Mouse (Mus musculus) CH12.LX (cell line): ENCODE data around the gene Lifr. TPM values are rescaled to one million over a fixed set of nuclear protein-coding genes. Genes with fewer than 3 reads are reported as not detected.

ENCODE experiments used
- DNase-seq: peaks from one replicate; pipeline ENCODE4 v3.0.0-alpha.2; 2013; ENCODE audit errors: extremely low read depth
- H3K27ac ChIP-seq: 2 replicates; pipeline ENCODE4 v1.5.1; 2012; ENCODE audit warnings: low read depth, mild to moderate bottlenecking, control low read depth, moderate library complexity; ENCODE audit not compliant: insufficient read depth
- H3K27me3 ChIP-seq: replicated peaks from 2 replicates; pipeline ENCODE3; 2012; ENCODE audit warnings: inconsistent platforms
- H3K36me3 ChIP-seq, 2 experiments: replicated peaks in 1 of 2; 2 replicates each; pipeline versions ENCODE3 to v1.6.1; 2012; ENCODE audit warnings: inconsistent platforms in 1 of 2, low read length in 1 of 2, mild to moderate bottlenecking in 1 of 2, mixed read lengths in 1 of 2, moderate library complexity in 1 of 2; ENCODE audit not compliant: control insufficient read depth in 1 of 2, insufficient read depth in 1 of 2
- H3K4me1 ChIP-seq, 2 experiments: 2 replicates each; pipeline ENCODE4 v1.6.1; 2012; ENCODE audit warnings: inconsistent platforms in 1 of 2, moderate library complexity in 1 of 2; ENCODE audit not compliant: insufficient read depth in 2 of 2, control insufficient read depth in 1 of 2
- H3K4me2 ChIP-seq: 2 replicates; pipeline ENCODE4 v1.6.1; 2012; ENCODE audit warnings: low read depth, mild to moderate bottlenecking, control low read depth; ENCODE audit not compliant: poor library complexity, insufficient read depth, severe bottlenecking
- H3K4me3 ChIP-seq, 3 experiments: fragments of 150-350 bp in 1 of 3; sonication (generic) in 1 of 3; replicated peaks in 1 of 3; 2 replicates each; pipeline versions ENCODE3 to v1.5.1; 2011 to 2012; ENCODE audit warnings: low read depth in 2 of 3, low read length in 2 of 3, mild to moderate bottlenecking in 2 of 3, moderate library complexity in 2 of 3, control low read depth in 1 of 3, improper control_type of control experiment in 1 of 3, inconsistent platforms in 1 of 3, mixed read lengths in 1 of 3; ENCODE audit not compliant: poor library complexity in 1 of 3
- H3K79me2 ChIP-seq: replicated peaks from 2 replicates; pipeline ENCODE4 v1.6.1; 2012; ENCODE audit warnings: mild to moderate bottlenecking, moderate library complexity; ENCODE audit not compliant: control insufficient read depth, poor library complexity, insufficient read depth, severe bottlenecking; ENCODE audit errors: extremely low read depth
- H3K9ac ChIP-seq: 2 replicates; pipeline ENCODE4 v1.6.1; 2012; ENCODE audit warnings: low read depth, mild to moderate bottlenecking, control low read depth, moderate library complexity; ENCODE audit not compliant: insufficient read depth
- H3K9me3 ChIP-seq: replicated peaks from 2 replicates; pipeline ENCODE3; 2012; ENCODE audit warnings: low read length, inconsistent platforms, mixed read lengths
- EP300 ChIP-seq: IDR thresholded peaks from 2 replicates; pipeline ENCODE4 v1.6.1; 2011; ENCODE audit warnings: low read length, improper control_type of control experiment
- ETS1 ChIP-seq: conservative IDR thresholded peaks from 2 replicates; pipeline ENCODE4 v1.6.1; 2012; ENCODE audit warnings: low read depth, mild to moderate bottlenecking, inconsistent platforms, low read length, improper control_type of control experiment, moderate library complexity
- HCFC1 ChIP-seq: IDR thresholded peaks from 2 replicates; pipeline ENCODE4 v1.6.1; 2012; ENCODE audit warnings: low read depth, mild to moderate bottlenecking, inconsistent platforms, low read length, improper control_type of control experiment
- JUND ChIP-seq: conservative IDR thresholded peaks from 2 replicates; pipeline ENCODE4 v1.6.1; 2011; ENCODE audit warnings: low read depth, low read length, improper control_type of control experiment
- MEF2A ChIP-seq: IDR thresholded peaks from 2 replicates; pipeline ENCODE4 v1.6.1; 2014; ENCODE audit warnings: low read depth, mild to moderate bottlenecking, inconsistent platforms, low read length, improper control_type of control experiment, borderline replicate concordance
- MXI1 ChIP-seq: IDR thresholded peaks from 2 replicates; pipeline ENCODE4 v1.6.1; 2011; ENCODE audit warnings: mild to moderate bottlenecking, low read depth, low read length, improper control_type of control experiment
- MYC ChIP-seq: IDR thresholded peaks from 2 replicates; pipeline ENCODE4 v1.6.1; 2011; ENCODE audit warnings: low read depth, mild to moderate bottlenecking, improper control_type of control experiment, low read length
- NELFE ChIP-seq: IDR thresholded peaks from 2 replicates; pipeline ENCODE4 v1.6.1; 2011; ENCODE audit warnings: low read depth, low read length, improper control_type of control experiment
- PAX5 ChIP-seq: IDR thresholded peaks from 2 replicates; pipeline ENCODE4 v1.6.1; 2012; ENCODE audit warnings: low read length, inconsistent platforms, mixed read lengths
- POLR2A ChIP-seq: IDR thresholded peaks from 2 replicates; pipeline ENCODE4 v1.6.1; 2011; ENCODE audit warnings: low read depth, mild to moderate bottlenecking, improper control_type of control experiment, low read length
- POLR2AphosphoS2 ChIP-seq: IDR thresholded peaks from 2 replicates; pipeline ENCODE4 v1.6.1; 2011; ENCODE audit warnings: low read depth, low read length, improper control_type of control experiment
- RAD21 ChIP-seq: IDR thresholded peaks from 2 replicates; pipeline ENCODE4 v1.6.1; 2011; ENCODE audit warnings: low read depth, mild to moderate bottlenecking, low read length, improper control_type of control experiment, moderate library complexity
- TBP ChIP-seq: conservative IDR thresholded peaks from 2 replicates; pipeline ENCODE4 v1.6.1; 2011; ENCODE audit warnings: low read depth, low read length, improper control_type of control experiment
- USF1 ChIP-seq: IDR thresholded peaks from 2 replicates; pipeline ENCODE4 v1.6.1; 2014; ENCODE audit warnings: low read depth, mild to moderate bottlenecking, inconsistent platforms, low read length, improper control_type of control experiment
- USF2 ChIP-seq: conservative IDR thresholded peaks from 2 replicates; pipeline ENCODE4 v1.6.1; 2011; ENCODE audit warnings: low read depth, low read length, improper control_type of control experiment
- ZMIZ1 ChIP-seq: IDR thresholded peaks from 2 replicates; pipeline ENCODE4 v1.6.1; 2012; ENCODE audit warnings: low read depth, mild to moderate bottlenecking, inconsistent platforms, low read length, improper control_type of control experiment
- dilution Hi-C: fragments of 300-500 bp; cut with MboI; formaldehyde crosslinking; loops from 2 replicates; pipeline ENCODE4 v1.14.3; 2020; ENCODE audit warnings: low sequenced_read_pairs; ENCODE audit not compliant: extremely low pct_unique_long_range_greater_than_20kb, extremely low pct_ligation_motif_present
- in situ Hi-C: fragments of 300-500 bp; cut with MboI; formaldehyde crosslinking; loops from 3 replicates; pipeline ENCODE4 v1.14.3; 2019; ENCODE audit warnings: low sequenced_read_pairs, low pct_ligation_motif_present, low pct_unique_long_range_greater_than_20kb, mixed read lengths
- polyA plus RNA-seq: library from polyadenylated mRNA; unstranded; fragments of >175 nt; gene quantifications from 2 replicates; pipeline ENCODE4 v1.2.1, GENCODE M21; 2012; ENCODE audit warnings: low read depth; ENCODE audit not compliant: insufficient read length
- total RNA-seq, 2 experiments: library from RNA; depleted of rRNA; stranded (reverse); fragments of 300-350 nt in 1 of 2; fragments of >200 nt in 1 of 2; gene quantifications; 2 replicates each; pipeline ENCODE4 v1.2.3; 2012 to 2014

Gene Lifr
- total and polyA plus RNA-seq, 3 experiments: 0.03 TPM; not detected in 2

DNA sequence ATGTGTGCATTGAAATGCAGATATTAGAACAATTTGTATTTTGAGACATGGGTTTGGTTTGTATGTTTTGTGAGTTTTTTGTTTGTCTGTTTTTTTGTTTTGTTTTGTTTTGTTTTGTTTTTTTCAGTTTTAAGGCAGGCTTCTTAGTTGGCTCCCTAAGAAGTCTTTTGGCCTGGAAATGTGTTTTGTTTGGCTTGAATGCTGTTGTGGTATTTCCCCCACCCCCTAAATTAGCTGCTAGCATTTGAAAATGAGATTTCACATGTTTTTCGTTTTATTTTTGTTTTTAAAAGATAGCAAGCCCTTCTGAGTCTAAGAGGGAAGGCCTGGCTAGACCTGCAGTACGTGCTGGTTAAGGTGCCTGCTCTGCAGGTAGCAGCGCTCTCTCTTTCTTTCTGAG lies 54.1 kb downstream of the Lifr start:
- Histone ChIP-seq H3K4me3 (no peak overlapping the region), H3K4me1 (no peaks in the 10 kb centered on the region), H3K27ac (no peak overlapping the region), H3K79me2 (no peaks in the 10 kb centered on the region), H3K4me2 (no peak overlapping the region), H3K27me3 (peaks cover 53% of the 10 kb centered on the region), H3K9me3 (no peaks in the 10 kb centered on the region), H3K9ac (no peak overlapping the region), H3K36me3 (no peaks in the 10 kb centered on the region)
- in situ Hi-C loops (no loop called here), dilution Hi-C loops (no loop called here)
- TF ChIP-seq HCFC1: no peak
- DNase-seq: no peak

DNA sequence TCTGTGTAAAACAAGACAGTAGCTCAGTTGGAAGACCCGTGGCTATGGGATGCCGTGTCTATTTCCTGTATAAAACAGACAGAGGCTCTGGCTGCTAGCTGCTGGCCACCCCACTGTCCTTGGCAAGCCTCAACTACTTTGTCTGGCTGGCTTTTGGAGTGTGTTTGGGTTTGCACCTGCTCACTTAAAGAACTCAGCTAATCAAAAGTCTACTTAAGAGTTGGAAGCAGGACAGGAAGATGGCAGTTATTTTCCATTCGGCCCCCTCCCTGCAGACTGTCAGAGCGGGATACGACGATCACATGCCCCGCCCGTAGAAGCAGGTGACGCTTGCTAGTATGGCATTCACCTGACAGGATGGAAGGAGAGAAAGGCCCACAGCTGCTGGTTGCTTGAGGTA lies 54.5 kb downstream of the Lifr start:
- dilution Hi-C loops: no loop called here
- Histone ChIP-seq H3K9me3 (no peaks in the 10 kb centered on the region), H3K36me3 (no peaks in the 10 kb centered on the region), H3K9ac (no peak overlapping the region), H3K79me2 (no peaks in the 10 kb centered on the region), H3K27ac (no peak overlapping the region), H3K4me1 (no peaks in the 10 kb centered on the region), H3K27me3 (peaks cover 56% of the 10 kb centered on the region), H3K4me2 (no peak overlapping the region), H3K4me3 (no peak overlapping the region)
- DNase-seq: no peak
- in situ Hi-C loops: no loop called here
- TF ChIP-seq NELFE (no peak), MEF2A (no peak), MYC (no peak), RAD21 (no peak), ETS1 (no peak), POLR2A (no peak), POLR2AphosphoS2 (no peak), USF2 (no peak), ZMIZ1 (no peak)

DNA sequence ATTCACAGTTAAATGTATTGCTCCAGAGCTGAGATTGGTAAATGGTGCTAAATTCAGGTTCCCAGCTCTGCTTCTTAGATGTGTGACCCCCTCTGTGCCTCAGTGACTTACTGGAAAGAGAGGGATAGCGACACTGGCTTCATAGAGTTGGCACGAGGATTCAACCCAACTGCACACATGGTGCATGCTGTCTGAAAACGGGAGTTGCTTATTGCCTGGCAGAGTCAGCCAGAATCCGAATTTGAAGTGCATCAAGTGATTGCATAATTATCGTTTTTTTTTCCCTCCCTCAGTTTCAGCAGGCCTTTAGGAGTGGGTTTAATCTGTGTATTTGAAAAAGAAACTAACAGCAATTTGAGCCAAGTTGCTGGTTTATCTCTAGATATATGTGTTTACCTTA lies 55.1 kb downstream of the Lifr start:
- H3K4me3 ChIP-seq: no peak overlapping the region
- TF ChIP-seq TBP: no peak
- no peak for TF ChIP-seq MXI1
- no peak for TF ChIP-seq EP300
- TF ChIP-seq POLR2A: no peak
- TF ChIP-seq PAX5: no peak
- TF ChIP-seq USF1: no peak
- no peak for TF ChIP-seq JUND
- no peak for TF ChIP-seq NELFE
- no peak for DNase-seq
- no peaks in the 10 kb centered on the region for H3K4me1 ChIP-seq
- H3K4me2 ChIP-seq: no peak overlapping the region
- dilution Hi-C loops: no loop called here
- peaks cover 61% of the 10 kb centered on the region for H3K27me3 ChIP-seq
- no peaks in the 10 kb centered on the region for H3K9me3 ChIP-seq
- H3K36me3 ChIP-seq: no peaks in the 10 kb centered on the region
- H3K9ac ChIP-seq: no peak overlapping the region
- in situ Hi-C loops: no loop called here
- no peak overlapping the region for H3K27ac ChIP-seq
- no peaks in the 10 kb centered on the region for H3K79me2 ChIP-seq
